Mouse (Mus musculus) spleen, adult 12 weeks (tissue): ENCODE measurements around the gene Ptprt.

ENCODE experiments used
- DNase-seq: peaks from one replicate; pipeline ENCODE4 v3.0.0; 2022; ENCODE audit warnings: low spot score

The Ptprt gene

GRCm38 (mm10) chr2:161661912-161662311 is 999.0 kb downstream of the Ptprt start:
- no peak for DNase-seq

- no peak for DNase-seq
Observed at GRCm38 (mm10) chr2:161660827-161661226, 1000.1 kb downstream of the Ptprt start.

GRCm38 (mm10) chr2:161657046-161657445 is 1003.9 kb downstream of the Ptprt start:
- no peak for DNase-seq

GRCm38 (mm10) chr2:161656632-161657031 is 1004.3 kb downstream of the Ptprt start:
- no peak for DNase-seq

GRCm38 (mm10) chr2:161640805-161641204 is 1020.1 kb downstream of the Ptprt start:
- DNase-seq: no peak

GRCm38 (mm10) chr2:161634084-161634483 is 1026.9 kb downstream of the Ptprt start:
- no peak for DNase-seq

GRCm38 (mm10) chr2:161625896-161626295 is 1035.1 kb downstream of the Ptprt start:
- no peak for DNase-seq

GRCm38 (mm10) chr2:161608401-161608800 is 1052.5 kb downstream of the Ptprt start:
- no peak for DNase-seq

- DNase-seq: no peak
Observed at GRCm38 (mm10) chr2:161607372-161607771, 1053.6 kb downstream of the Ptprt start.

- DNase-seq: no peak
Observed at GRCm38 (mm10) chr2:161600206-161600808, 1060.6 kb downstream of the Ptprt start.

- DNase-seq: no peak
Observed at GRCm38 (mm10) chr2:161593391-161594152, 1067.4 kb downstream of the Ptprt start.

- DNase-seq: no peak
Observed at GRCm38 (mm10) chr2:161574401-161574800, 1086.5 kb downstream of the Ptprt start.

- DNase-seq: no peak
Observed at GRCm38 (mm10) chr2:161572201-161572600, 1088.7 kb downstream of the Ptprt start.

- no peak for DNase-seq
Observed at GRCm38 (mm10) chr2:161570236-161570995, 1090.5 kb downstream of the Ptprt start.

GRCm38 (mm10) chr2:161561502-161561901 is 1099.4 kb downstream of the Ptprt start:
- no peak for DNase-seq

- DNase-seq: no peak
Observed at GRCm38 (mm10) chr2:161557874-161558273, 1103.1 kb downstream of the Ptprt start.

GRCm38 (mm10) chr2:161553651-161554050 is 1107.3 kb downstream of the Ptprt start:
- DNase-seq: no peak

GRCm38 (mm10) chr2:161552011-161552410 is 1108.9 kb downstream of the Ptprt start:
- no peak for DNase-seq

GRCm38 (mm10) chr2:161549577-161549976 is 1111.4 kb downstream of the Ptprt start:
- DNase-seq: no peak

GRCm38 (mm10) chr2:161547318-161547717 is 1113.6 kb downstream of the Ptprt start:
- no peak for DNase-seq

- no peak for DNase-seq
Observed at GRCm38 (mm10) chr2:161545406-161545805, 1115.5 kb downstream of the Ptprt start.

GRCm38 (mm10) chr2:161534151-161534550 is 1126.8 kb downstream of the Ptprt start:
- DNase-seq: no peak

GRCm38 (mm10) chr2:161527192-161527591 is 1133.8 kb downstream of the Ptprt start:
- DNase-seq: no peak
